Mouse (Mus musculus) Patski (cell line): ENCODE results near the gene Tekt5. TPM values are rescaled to one million over a fixed set of nuclear protein-coding genes. Genes with fewer than 3 reads are reported as not detected.

Source experiments
- ATAC-seq: fragments of 100-300 bp; one replicate; pipeline ENCODE4 v1.8.0; 2021
- CTCF ChIA-PET: fragments of 350-600 bp; sonication (Branson Sonifier 250); formaldehyde crosslinking; loops from one replicate; lab custom pipeline; 2022; ENCODE audit warnings: inconsistent platforms; lab: Charles Lee
- POLR2A ChIA-PET: fragments of 350-600 bp; sonication (Branson Sonifier 250); formaldehyde crosslinking; loops from one replicate; lab custom pipeline; 2022; ENCODE audit warnings: antibody characterized with exemption, inconsistent platforms; lab: Charles Lee
- DNase-seq: peaks from one replicate; pipeline ENCODE4 v3.0.0-alpha.2; 2011; ENCODE audit warnings: low read depth, low spot score
- H3K27me3 ChIP-seq: fragments of 371-371 bp; one replicate; pipeline ENCODE4 v1.5.1; 2021
- CTCF ChIP-seq: fragments of 100-300 bp; IDR thresholded peaks from one replicate; pipeline ENCODE4 v1.5.1; 2021
- in situ Hi-C: fragments of 300-500 bp; cut with MboI; formaldehyde crosslinking; loops from 3 replicates; pipeline ENCODE4 v1.11.1; 2018; ENCODE audit warnings: low pct_unique_long_range_greater_than_20kb, mixed read lengths
- polyA plus RNA-seq: library from polyadenylated mRNA; unstranded; gene quantifications from one replicate; pipeline ENCODE4 v1.2.3, GENCODE M21; 2021

The Tekt5 gene
- polyA plus RNA-seq, 1 experiment from 2014 or later: not detected

DNA sequence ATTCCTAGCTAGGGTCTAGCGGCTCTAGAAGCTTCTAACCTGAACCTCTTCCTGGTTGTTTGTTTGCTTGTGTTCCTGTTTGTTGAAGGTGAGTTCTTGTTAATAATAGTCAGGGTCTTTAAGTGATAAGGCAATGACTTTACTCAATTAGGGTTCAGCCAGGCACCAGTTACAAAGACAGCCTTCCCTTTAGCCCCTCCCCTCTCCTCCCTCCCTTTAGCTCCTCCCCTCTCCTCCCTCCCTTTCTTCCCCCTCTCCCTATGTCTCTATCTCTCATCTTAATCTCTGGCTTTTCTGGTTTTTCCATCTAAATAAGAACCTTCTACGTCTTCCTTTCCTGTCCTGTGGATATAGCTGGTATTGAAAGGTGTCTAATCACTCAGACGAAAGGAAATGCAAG, 10.7 kb downstream of the Tekt5 start:
- CTCF ChIA-PET: interaction anchor here (1.1 to 1.6 kb wide), 2 partner anchors 9 to 14 kb away, joined by 3 to 6 read pairs; no protein-coding TSS in a partner anchor
- POLR2A ChIA-PET: interaction anchor here (0.7 kb wide), 1 partner anchor 432 kb away, joined by 3 read pairs; no protein-coding TSS in a partner anchor
- no peak for TF ChIP-seq CTCF
- H3K27me3 ChIP-seq: peaks cover 9% of the 10 kb centered on the region
- no peak for DNase-seq
- in situ Hi-C loops: no loop called here
- no peak for ATAC-seq

DNA sequence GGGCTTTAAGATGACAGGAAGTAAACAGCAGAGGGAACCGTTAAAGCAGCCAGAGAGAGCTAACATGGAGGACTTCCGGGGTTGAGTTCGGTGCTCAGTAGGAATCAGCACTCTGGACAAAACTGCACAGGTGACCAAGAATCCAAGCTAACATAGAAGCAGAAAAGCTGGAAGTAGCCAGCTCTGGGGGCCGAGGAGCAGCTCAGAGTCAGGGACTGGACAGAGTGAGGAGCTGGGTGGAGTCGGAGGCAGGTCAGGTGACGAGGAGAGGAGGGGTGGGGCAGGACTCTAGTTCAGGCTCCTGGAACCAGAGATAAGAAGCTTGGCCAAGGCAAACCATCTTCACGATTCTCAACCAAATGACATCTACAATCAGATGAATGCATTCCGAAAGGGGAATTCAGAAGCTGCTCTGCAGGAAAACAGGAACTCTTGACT, 11.2 kb downstream of the Tekt5 start:
- ATAC-seq: no peak
- CTCF ChIA-PET: interaction anchor here (1.1 to 1.6 kb wide), 2 partner anchors 9 to 15 kb away, joined by 3 to 6 read pairs; no protein-coding TSS in a partner anchor
- no peak for DNase-seq
- peaks cover 13% of the 10 kb centered on the region for H3K27me3 ChIP-seq
- TF ChIP-seq CTCF: no peak
- POLR2A ChIA-PET: interaction anchor here (0.7 kb wide), 1 partner anchor 432 kb away, joined by 3 read pairs; no protein-coding TSS in a partner anchor
- in situ Hi-C loops: no loop called here

DNA sequence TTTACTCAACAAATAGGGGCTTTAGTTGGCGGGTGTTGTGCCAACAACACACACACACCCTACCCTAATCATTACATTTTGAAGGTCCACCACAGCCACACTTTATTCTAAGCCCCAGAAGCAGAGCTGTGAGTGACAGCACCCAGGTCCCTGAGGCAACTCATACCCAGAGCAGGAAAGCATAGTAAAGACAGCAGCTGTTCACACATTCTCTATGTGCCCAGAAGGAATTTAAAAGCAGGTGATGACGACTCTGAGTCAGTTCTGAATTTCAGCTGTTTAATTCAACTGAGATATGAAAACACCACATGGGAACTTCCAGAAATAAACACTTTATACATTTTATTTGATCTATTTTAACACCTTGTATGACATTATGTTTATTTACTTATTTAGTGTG, 15.8 kb downstream of the Tekt5 start:
- H3K27me3 ChIP-seq: peaks cover 16% of the 10 kb centered on the region
- CTCF ChIA-PET: interaction anchor here (1.9 kb wide), 1 partner anchor 20 kb away, joined by 7 read pairs; no protein-coding TSS in a partner anchor
- ATAC-seq: no peak
- DNase-seq: no peak
- TF ChIP-seq CTCF: no peak
- POLR2A ChIA-PET: no interaction called here
- in situ Hi-C loops: no loop called here

DNA sequence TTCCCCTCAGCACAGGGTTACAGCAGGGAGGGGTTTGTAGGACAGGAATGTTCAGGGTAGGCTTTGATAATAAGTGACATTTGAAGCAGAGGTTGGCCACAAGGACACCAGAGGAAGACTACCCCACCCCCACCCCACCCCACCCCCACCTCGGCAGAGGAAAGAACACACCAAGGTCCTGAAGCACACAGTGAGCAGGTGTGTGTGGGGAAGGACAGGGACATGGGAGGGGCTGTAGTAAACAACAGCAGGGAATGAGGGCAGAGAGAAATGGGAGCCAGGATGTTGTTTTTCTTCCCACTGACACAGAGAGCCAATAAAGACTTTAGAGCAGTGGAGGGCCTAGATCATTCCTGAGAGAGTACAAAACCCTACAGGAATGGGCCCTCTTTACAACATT, 18.0 kb downstream of the Tekt5 start:
- peaks cover 16% of the 10 kb centered on the region for H3K27me3 ChIP-seq
- CTCF ChIA-PET: interaction anchor here (1.6 kb wide), 1 partner anchor 105 kb away, joined by 6 read pairs; no protein-coding TSS in a partner anchor
- in situ Hi-C loops: no loop called here
- TF ChIP-seq CTCF: no peak
- DNase-seq: no peak
- POLR2A ChIA-PET: no interaction called here
- no peak for ATAC-seq

DNA sequence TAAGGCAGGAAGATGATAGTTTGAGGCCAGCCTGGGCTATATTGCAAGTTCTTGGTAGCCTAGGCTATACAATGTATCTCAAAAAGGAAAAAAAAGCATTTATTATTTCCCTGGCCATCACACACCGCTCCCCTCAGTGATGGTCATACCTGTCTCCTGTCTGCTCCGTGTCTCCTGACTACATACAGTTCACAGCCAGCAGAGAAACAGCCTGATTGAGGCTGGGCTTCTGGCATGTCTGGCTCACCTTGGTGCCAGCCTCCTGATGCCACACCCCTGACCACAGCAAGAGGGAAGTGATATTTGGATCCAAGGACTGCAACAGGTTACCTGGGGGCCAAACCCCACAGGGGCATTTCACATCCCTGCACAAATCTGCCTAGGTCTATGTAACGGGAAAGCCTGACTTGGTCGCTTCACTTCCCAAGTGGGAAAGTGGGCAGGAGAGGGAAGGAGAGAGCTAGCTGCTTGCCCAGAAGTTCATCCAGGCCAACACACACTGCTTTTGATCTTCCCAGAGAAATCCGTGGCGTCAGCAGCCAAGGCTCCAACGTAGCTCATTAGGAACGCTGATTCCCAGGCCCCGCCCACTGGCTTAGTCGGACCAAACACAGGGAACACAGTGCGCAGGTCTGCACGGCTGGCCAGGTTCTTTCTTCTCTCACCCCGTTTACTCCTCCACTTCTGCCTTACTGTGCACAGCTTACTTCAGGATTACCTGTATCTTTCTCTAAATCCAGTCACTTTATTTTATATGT, 20.9 kb downstream of the Tekt5 start:
- no peak for TF ChIP-seq CTCF
- peaks cover 9% of the 10 kb centered on the region for H3K27me3 ChIP-seq
- CTCF ChIA-PET: interaction anchor here (1.0 kb wide), 1 partner anchor 32 kb away, joined by 3 read pairs; no protein-coding TSS in a partner anchor
- DNase-seq (no peak), ATAC-seq (no peak)
- in situ Hi-C loops: no loop called here
- POLR2A ChIA-PET: no interaction called here

DNA sequence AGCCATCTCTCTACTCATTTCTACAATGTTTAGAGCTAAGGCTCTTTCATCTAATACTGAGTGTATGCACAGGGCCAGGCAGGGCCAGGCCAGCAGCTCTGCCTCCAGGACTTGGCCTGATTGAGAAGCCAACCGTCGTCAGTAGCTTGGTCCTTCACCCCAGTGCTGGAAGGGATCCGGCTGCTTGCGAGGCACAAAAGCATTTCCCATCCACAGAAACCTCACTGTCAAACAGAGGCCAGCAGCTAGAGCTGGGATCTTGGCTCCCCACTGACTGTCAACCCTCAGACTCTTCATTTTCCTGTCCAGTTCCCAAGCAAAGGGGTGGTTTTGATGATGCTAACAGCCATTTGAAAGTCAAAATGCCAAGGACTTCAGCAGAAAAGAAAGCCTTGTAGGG, 22.9 kb downstream of the Tekt5 start:
- TF ChIP-seq CTCF: no peak
- in situ Hi-C loops: no loop called here
- H3K27me3 ChIP-seq: no peaks in the 10 kb centered on the region
- DNase-seq (no peak), ATAC-seq (no peak)
- ChIA-PET CTCF (interaction anchor here (0.7 kb wide), 1 partner anchor 27 kb away, joined by 4 read pairs; no protein-coding TSS in a partner anchor), POLR2A (no interaction called here)

DNA sequence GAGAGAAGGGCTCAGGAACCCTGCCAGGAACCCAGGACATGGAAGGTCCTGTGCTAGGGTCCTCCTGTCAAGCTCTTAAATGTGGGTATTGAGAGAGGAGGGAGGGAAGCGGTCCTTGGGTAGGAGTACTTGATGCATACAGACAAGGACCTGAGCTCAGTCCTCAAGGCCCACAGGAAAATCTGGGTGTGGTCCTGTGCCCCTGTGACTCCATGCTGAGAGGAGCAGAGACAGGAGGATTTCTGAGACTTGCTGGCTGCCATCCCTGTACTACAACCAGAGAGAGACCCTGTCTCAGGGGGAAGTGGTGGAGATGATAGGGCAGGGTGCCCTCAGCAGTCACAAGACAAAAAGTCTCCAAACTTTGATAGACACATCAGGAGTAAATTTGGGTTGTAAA, 25.3 kb downstream of the Tekt5 start:
- ChIA-PET POLR2A (no interaction called here), CTCF (interaction anchor here (1.0 kb wide), 2 partner anchors 15 to 98 kb away, joined by 3 read pairs; no protein-coding TSS in a partner anchor)
- H3K27me3 ChIP-seq: no peaks in the 10 kb centered on the region
- no peak for ATAC-seq
- no peak for DNase-seq
- in situ Hi-C loops: no loop called here
- TF ChIP-seq CTCF: no peak

DNA sequence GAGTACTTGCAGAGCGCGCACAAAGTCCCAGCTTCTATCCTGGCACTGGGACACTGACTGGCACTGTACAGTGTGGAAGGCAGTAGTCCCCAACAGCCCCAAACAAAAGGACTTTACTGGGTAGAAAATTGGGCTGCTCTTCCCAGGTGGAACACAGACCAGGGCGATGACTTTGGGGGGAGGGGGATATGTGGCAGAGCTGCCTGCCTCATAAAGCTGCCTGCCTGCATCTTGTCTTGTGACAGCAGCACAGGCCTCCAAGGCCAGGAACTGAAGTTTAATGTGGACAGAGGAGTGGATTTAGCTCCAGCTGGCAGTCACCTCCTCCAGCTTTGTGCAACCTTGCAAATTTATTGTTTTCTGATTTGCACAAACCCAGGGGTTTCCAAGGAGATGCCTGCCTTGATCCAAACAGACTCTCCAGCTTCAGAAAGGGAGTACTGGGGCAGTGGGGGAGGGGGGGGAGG, 25.8 kb downstream of the Tekt5 start:
- ChIA-PET POLR2A (no interaction called here), CTCF (interaction anchor here (0.8 to 1.0 kb wide), 3 partner anchors 16 to 97 kb away, joined by 3 read pairs; no protein-coding TSS in a partner anchor)
- in situ Hi-C loops: no loop called here
- ATAC-seq (no peak), DNase-seq (no peak)
- no peaks in the 10 kb centered on the region for H3K27me3 ChIP-seq
- no peak for TF ChIP-seq CTCF

DNA sequence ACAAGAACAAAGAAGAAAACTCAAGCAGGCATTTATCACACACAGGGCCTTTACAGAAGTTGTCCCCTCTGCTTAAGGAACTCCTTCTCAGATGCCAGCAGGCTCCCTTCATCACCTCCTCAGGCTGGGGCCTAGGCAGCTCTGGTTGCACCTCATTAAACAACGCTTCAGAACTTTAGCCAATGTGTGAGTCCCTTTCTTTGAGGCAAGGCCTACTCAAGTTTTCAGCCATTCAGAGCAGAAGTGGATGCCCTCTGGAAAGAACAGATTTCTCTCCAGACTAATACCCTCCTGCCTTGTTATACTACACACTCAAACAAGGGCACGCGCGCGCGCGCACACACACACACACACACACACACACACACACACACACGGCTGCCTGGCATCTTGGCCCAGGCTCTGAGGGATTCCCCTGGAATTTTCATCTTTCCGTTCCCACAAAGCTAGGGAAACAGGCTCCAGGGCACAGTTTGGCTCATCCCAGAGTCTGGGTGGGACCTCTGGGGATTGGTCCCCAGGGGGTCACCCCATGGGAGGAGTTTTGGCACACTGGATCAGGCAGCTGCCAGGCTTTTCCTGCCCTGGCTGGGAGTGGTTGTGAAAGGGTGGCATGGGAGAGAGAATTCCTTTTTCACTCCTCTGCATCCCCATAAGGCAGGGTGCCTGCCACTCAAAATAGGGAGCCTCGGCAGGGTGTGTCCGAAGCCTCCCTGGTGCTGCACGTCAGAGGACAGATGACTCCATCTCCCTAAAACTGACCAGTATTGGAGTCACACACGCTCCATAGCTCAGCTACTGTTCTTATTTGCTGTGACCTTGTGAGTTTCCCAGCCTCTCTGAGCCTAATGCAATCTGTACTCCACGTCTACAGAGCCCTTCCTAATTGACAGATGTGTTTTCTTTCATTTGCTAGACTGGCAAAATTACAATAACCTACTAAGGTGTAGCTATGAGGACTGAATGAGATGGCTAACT, 28.8 kb downstream of the Tekt5 start:
- in situ Hi-C loops: no loop called here
- ChIA-PET POLR2A (no interaction called here), CTCF (interaction anchor here (1.5 kb wide), 1 partner anchor 10 kb away, joined by 3 read pairs; no protein-coding TSS in a partner anchor)
- H3K27me3 ChIP-seq: no peaks in the 10 kb centered on the region
- DNase-seq (peak; percentile 79), ATAC-seq (peak; percentile 65)
- no peak for TF ChIP-seq CTCF

DNA sequence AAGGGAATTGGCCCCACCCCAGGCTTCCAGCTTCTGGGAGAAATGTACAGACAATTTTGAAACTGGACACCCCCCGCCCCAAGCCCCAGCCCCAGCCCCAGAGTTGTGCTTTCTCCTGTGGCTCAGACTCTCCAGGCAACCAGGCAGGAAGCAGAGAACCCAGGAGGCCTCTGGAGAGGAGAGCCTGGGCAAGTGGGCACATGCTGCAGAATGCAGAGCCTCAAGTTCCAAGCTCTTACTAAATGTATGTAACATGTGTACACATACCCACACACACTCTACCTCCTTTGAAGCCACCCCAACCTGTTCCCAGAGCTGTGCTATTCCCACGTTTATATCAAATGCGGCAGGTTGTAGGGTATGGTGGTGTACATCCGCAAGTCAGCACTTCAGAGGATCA, 29.5 kb downstream of the Tekt5 start:
- no peak for DNase-seq
- in situ Hi-C loops: no loop called here
- ChIA-PET CTCF (no interaction called here), POLR2A (no interaction called here)
- H3K27me3 ChIP-seq: no peaks in the 10 kb centered on the region
- TF ChIP-seq CTCF: no peak
- no peak for ATAC-seq
